Mouse (Mus musculus): Measurements from ENCODE around the gene Syne1.

DNA sequence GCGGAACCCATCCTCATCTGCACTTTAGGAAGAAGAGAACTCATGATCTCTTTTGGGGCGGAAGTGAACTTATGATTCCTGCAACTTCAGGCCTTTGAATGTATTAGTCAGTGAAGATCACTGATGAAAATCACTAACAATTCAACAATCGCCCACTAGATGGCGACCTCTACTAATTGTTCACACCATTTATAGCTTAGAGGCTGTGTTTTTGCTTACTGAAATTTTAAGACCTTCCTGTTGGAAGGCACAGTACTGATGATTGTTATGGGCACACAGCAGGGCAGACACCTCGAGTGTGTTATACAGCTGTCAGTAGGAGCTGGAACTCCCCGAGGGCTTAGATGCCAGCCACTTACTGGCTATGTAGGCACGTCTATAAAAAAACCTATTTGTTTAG lies 48.8 kb upstream of the Syne1 start:
- TF ChIP-seq CTCF (IDR thresholded peaks at IDR 0.05; ENCODE audit: low read depth, low read length) (no peak), POLR2A (IDR thresholded peaks at IDR 0.05; ENCODE audit: borderline replicate concordance, low read depth, low read length) (no peak)

Data from bone marrow macrophage, adult 2 months (primary cell).